Mouse (Mus musculus) CH12.LX (cell line): ENCODE data around the gene Kantr.

Experiments used
- CTCF ChIP-seq, 2 experiments: IDR thresholded peaks in 1 of 2; conservative IDR thresholded peaks in 1 of 2; 2 replicates each; pipeline ENCODE4 v1.5.1; 2011 to 2012; ENCODE audit warnings: low read depth in 2 of 2, low read length in 2 of 2, improper control_type of control experiment in 1 of 2, inconsistent platforms in 1 of 2, mild to moderate bottlenecking in 1 of 2, moderate library complexity in 1 of 2
- E2F4 ChIP-seq: IDR thresholded peaks from 2 replicates; pipeline ENCODE4 v1.6.1; 2011; ENCODE audit warnings: low read depth, low read length, improper control_type of control experiment; ENCODE audit not compliant: insufficient replicate concordance
- EP300 ChIP-seq: IDR thresholded peaks from 2 replicates; pipeline ENCODE4 v1.6.1; 2011; ENCODE audit warnings: low read length, improper control_type of control experiment
- GABPA ChIP-seq: IDR thresholded peaks from 2 replicates; pipeline ENCODE4 v1.6.1; 2012; ENCODE audit warnings: low read depth, low read length, improper control_type of control experiment, inconsistent platforms; ENCODE audit not compliant: insufficient replicate concordance
- JUN ChIP-seq: IDR thresholded peaks from 2 replicates; pipeline ENCODE4 v1.6.1; 2011; ENCODE audit warnings: low read depth, mild to moderate bottlenecking, low read length, improper control_type of control experiment, moderate library complexity; ENCODE audit not compliant: insufficient read depth
- KAT2A ChIP-seq: IDR thresholded peaks from 2 replicates; pipeline ENCODE4 v1.6.1; 2012; ENCODE audit warnings: low read length, improper control_type of control experiment, inconsistent platforms; ENCODE audit not compliant: insufficient replicate concordance
- MYC ChIP-seq: IDR thresholded peaks from 2 replicates; pipeline ENCODE4 v1.6.1; 2011; ENCODE audit warnings: low read depth, mild to moderate bottlenecking, improper control_type of control experiment, low read length
- NELFE ChIP-seq: IDR thresholded peaks from 2 replicates; pipeline ENCODE4 v1.6.1; 2011; ENCODE audit warnings: low read depth, low read length, improper control_type of control experiment
- POLR2A ChIP-seq: IDR thresholded peaks from 2 replicates; pipeline ENCODE4 v1.6.1; 2011; ENCODE audit warnings: low read depth, mild to moderate bottlenecking, improper control_type of control experiment, low read length
- SIN3A ChIP-seq: IDR thresholded peaks from 2 replicates; pipeline ENCODE4 v1.6.1; 2012; ENCODE audit warnings: low read length, improper control_type of control experiment, inconsistent platforms
- ZKSCAN1 ChIP-seq: IDR thresholded peaks from 2 replicates; pipeline ENCODE4 v1.6.1; 2012; ENCODE audit warnings: low read depth, inconsistent platforms, low read length, improper control_type of control experiment, borderline replicate concordance
- ZNF384 ChIP-seq: IDR thresholded peaks from 2 replicates; pipeline ENCODE4 v1.6.1; 2012; ENCODE audit warnings: low read depth, low read length, improper control_type of control experiment, inconsistent platforms

GRCm38 (mm10) chrX:152322776-152323175 is 4.5 kb downstream of the Kantr start:
- TF ChIP-seq CTCF (conservative IDR thresholded peaks at IDR 0.05 in 1 of 2, IDR thresholded peaks at IDR 0.05 in 1 of 2; ENCODE audit: low read depth in 2 of 2, low read length in 2 of 2) (no peak), JUN (no peak), KAT2A (no peak), EP300 (no peak), POLR2A (no peak), GABPA (no peak), SIN3A (no peak), MYC (no peak), E2F4 (no peak), NELFE (no peak), ZKSCAN1 (no peak), ZNF384 (no peak)
